Mouse (Mus musculus) bone marrow macrophage, adult 2 months (primary cell): Measurements from ENCODE around the gene Ap5z1.

ENCODE experiments used
- CTCF ChIP-seq: IDR thresholded peaks from 2 replicates; pipeline ENCODE4 v1.5.1; 2012; ENCODE audit warnings: low read depth, mild to moderate bottlenecking, low read length, moderate library complexity
- POLR2A ChIP-seq: IDR thresholded peaks from 2 replicates; pipeline ENCODE4 v1.6.1; 2012; ENCODE audit warnings: mild to moderate bottlenecking, low read depth, low read length, borderline replicate concordance

GRCm38 (mm10) chr5:142417104-142417503 lies 46.6 kb upstream of the Ap5z1 start:
- TF ChIP-seq POLR2A (no peak), CTCF (no peak)
